Mouse (Mus musculus) myocyte (in vitro differentiated cells): ENCODE measurements around the gene Nomo1. TPM values are rescaled to one million over a fixed set of nuclear protein-coding genes. Genes with fewer than 3 reads are reported as not detected.

Experiments used
- H3K27me3 ChIP-seq: one replicate; pipeline ENCODE4 v1.6.1; 2011; ENCODE audit not compliant: control insufficient read depth, insufficient read depth, insufficient read length
- H3K36me3 ChIP-seq: one replicate; pipeline ENCODE4 v1.6.1; 2011; ENCODE audit not compliant: control insufficient read depth, insufficient read depth
- H3K4me2 ChIP-seq: one replicate; pipeline ENCODE4 v1.6.1; 2011; ENCODE audit warnings: low read depth, control low read depth
- H3K4me3 ChIP-seq: one replicate; pipeline ENCODE4 v1.5.1; 2011; ENCODE audit warnings: mild to moderate bottlenecking, control low read depth, moderate library complexity
- H3K79me2 ChIP-seq: one replicate; pipeline ENCODE4 v1.6.1; 2011; ENCODE audit not compliant: control insufficient read depth, insufficient read depth
- H3ac ChIP-seq: one replicate; pipeline ENCODE4 v1.6.1; 2011; ENCODE audit not compliant: control insufficient read depth, insufficient read length
- CEBPB ChIP-seq: IDR thresholded peaks from 2 replicates; pipeline ENCODE4 v1.6.1; 2011; ENCODE audit warnings: mild to moderate bottlenecking, moderate library complexity; ENCODE audit not compliant: poor library complexity, insufficient read depth, severe bottlenecking
- E2F4 ChIP-seq: IDR thresholded peaks from one replicate; pipeline ENCODE4 v1.6.1; 2011; ENCODE audit warnings: mild to moderate bottlenecking, control low read depth, moderate library complexity; ENCODE audit not compliant: insufficient read depth
- MAX ChIP-seq: IDR thresholded peaks from one replicate; pipeline ENCODE4 v1.6.1; 2011; ENCODE audit warnings: low read depth, mild to moderate bottlenecking, control low read depth
- MYOD1 ChIP-seq, 3 experiments: IDR thresholded peaks; one replicate each; pipeline ENCODE4 v1.6.1; 2011; ENCODE audit warnings: control low read depth in 2 of 3, low read depth in 2 of 3, mild to moderate bottlenecking in 2 of 3, moderate library complexity in 1 of 3; ENCODE audit not compliant: insufficient read length in 2 of 3, control insufficient read depth in 1 of 3
- MYOG ChIP-seq, 3 experiments: IDR thresholded peaks; one replicate each; pipeline ENCODE4 v1.6.1; 2011; ENCODE audit warnings: control low read depth in 2 of 3, low read depth in 2 of 3, mild to moderate bottlenecking in 2 of 3; ENCODE audit not compliant: insufficient read length in 2 of 3, control insufficient read depth in 1 of 3, insufficient read depth in 1 of 3
- POLR2A ChIP-seq: IDR thresholded peaks from one replicate; pipeline ENCODE4 v1.6.1; 2011; ENCODE audit warnings: low read depth, mild to moderate bottlenecking, control low read depth, moderate library complexity; ENCODE audit not compliant: insufficient read length
- POLR2AphosphoS2 ChIP-seq: IDR thresholded peaks from one replicate; pipeline ENCODE4 v1.6.1; 2011; ENCODE audit warnings: low read depth, control low read depth; ENCODE audit not compliant: insufficient read length
- REST ChIP-seq: IDR thresholded peaks from one replicate; pipeline ENCODE4 v1.6.1; 2011; ENCODE audit warnings: mild to moderate bottlenecking, control low read depth, moderate library complexity; ENCODE audit not compliant: insufficient read depth, insufficient read length
- SRF ChIP-seq: IDR thresholded peaks from one replicate; pipeline ENCODE4 v1.6.1; 2011; ENCODE audit warnings: low read depth; ENCODE audit not compliant: control insufficient read depth, insufficient read length
- TCF12 ChIP-seq: IDR thresholded peaks from one replicate; pipeline ENCODE4 v1.6.1; 2011; ENCODE audit warnings: mild to moderate bottlenecking, control low read depth; ENCODE audit not compliant: poor library complexity, insufficient read depth, severe bottlenecking
- TCF3 ChIP-seq: IDR thresholded peaks from one replicate; pipeline ENCODE4 v1.6.1; 2011; ENCODE audit warnings: low read depth, control low read depth; ENCODE audit not compliant: insufficient read length
- USF1 ChIP-seq: IDR thresholded peaks from one replicate; pipeline ENCODE4 v1.6.1; 2011; ENCODE audit warnings: low read depth, mild to moderate bottlenecking, control low read depth, moderate library complexity
- polyA plus RNA-seq: library from polyadenylated mRNA; unstranded; fragments of >200 nt; fragmentation: generic; extraction: Trizol; gene quantifications from one replicate; pipeline ENCODE4 v1.2.1, GENCODE M21; 2012; ENCODE audit warnings: missing spikeins

Gene Nomo1
- polyA plus RNA-seq, 1 experiment = 79.2 TPM

- no peak for TF ChIP-seq REST
- TF ChIP-seq POLR2A = no peak
- no peak for TF ChIP-seq E2F4
- TF ChIP-seq MAX = no peak
- TF ChIP-seq MYOD1 (IDR thresholded peaks at IDR 0.05; ENCODE audit: control insufficient read depth in 1 of 3, insufficient read length in 2 of 3, low read depth in 2 of 3) = no peak
- no peak for TF ChIP-seq TCF3
- TF ChIP-seq SRF = no peak
- TF ChIP-seq TCF12 = no peak
- TF ChIP-seq POLR2AphosphoS2 = no peak
- TF ChIP-seq USF1 = no peak
- no peak for TF ChIP-seq MYOG (IDR thresholded peaks at IDR 0.05; ENCODE audit: control insufficient read depth in 1 of 3, insufficient read depth in 1 of 3, insufficient read length in 2 of 3, low read depth in 2 of 3)
- TF ChIP-seq CEBPB = no peak
- Histone ChIP-seq H3K79me2 (no peaks in the 10 kb centered on the region), H3K27me3 (no peaks in the 10 kb centered on the region), H3ac (no peak overlapping the region), H3K4me2 (no peak overlapping the region), H3K4me3 (no peak overlapping the region), H3K36me3 (no peaks in the 10 kb centered on the region)
Observed at GRCm38 (mm10) chr7:46021951-46022350, 11.5 kb upstream of the Nomo1 start.

DNA sequence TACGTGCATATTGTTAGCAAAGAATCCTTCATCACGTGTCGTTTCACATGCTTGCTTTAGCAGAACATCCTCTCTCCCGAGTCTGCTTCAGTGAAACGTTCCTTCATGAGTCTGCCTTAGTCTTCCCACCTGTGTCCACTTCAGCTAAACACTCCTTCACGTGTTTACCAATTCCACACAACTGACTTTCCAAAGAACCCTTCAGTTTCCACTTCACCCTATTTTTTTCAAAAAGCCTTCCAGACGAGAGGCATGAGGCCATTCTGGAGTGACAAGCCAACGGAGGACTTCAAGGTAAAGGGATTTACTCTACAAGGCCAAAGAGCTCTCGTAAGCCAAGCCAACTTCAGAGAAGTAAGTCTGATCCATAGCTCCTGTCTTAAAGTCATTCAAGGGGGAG, 8.1 kb upstream of the Nomo1 start:
- TF ChIP-seq TCF12 (no peak), MYOG (IDR thresholded peaks at IDR 0.05; ENCODE audit: control insufficient read depth in 1 of 3, insufficient read depth in 1 of 3, insufficient read length in 2 of 3, low read depth in 2 of 3) (no peak), MAX (no peak), MYOD1 (IDR thresholded peaks at IDR 0.05; ENCODE audit: control insufficient read depth in 1 of 3, insufficient read length in 2 of 3, low read depth in 2 of 3) (no peak), TCF3 (no peak), SRF (no peak), CEBPB (no peak), POLR2AphosphoS2 (no peak), POLR2A (no peak)
- no peaks in the 10 kb centered on the region for H3K27me3 ChIP-seq

DNA sequence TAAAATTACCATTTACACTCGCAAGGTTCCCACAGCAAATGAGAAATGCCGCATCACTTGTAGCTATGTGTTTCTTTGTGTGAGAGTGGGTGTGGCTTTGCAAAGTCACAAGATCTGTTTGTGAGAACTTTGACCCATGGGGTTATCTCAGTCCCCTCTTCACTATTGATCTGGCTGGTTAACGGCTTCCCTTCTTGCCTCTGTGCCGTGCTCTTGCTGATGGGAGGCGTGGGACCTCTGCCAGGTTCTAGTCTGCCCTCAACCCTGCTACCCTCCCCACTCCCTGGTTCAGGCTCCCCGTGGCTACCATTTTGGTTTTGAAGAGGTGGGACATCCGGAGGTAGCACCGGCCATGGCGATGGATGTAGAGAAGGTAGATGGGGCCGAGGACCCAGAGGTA, 4.8 kb upstream of the Nomo1 start:
- no peak for TF ChIP-seq REST
- TF ChIP-seq USF1 = no peak
- TF ChIP-seq POLR2A = no peak
- no peak for TF ChIP-seq MAX
- no peak for TF ChIP-seq E2F4
- no peak for TF ChIP-seq CEBPB
- no peak for TF ChIP-seq TCF3
- TF ChIP-seq MYOD1 (IDR thresholded peaks at IDR 0.05; ENCODE audit: control insufficient read depth in 1 of 3, insufficient read length in 2 of 3, low read depth in 2 of 3) = no peak
- TF ChIP-seq SRF = no peak
- no peak for TF ChIP-seq MYOG (IDR thresholded peaks at IDR 0.05; ENCODE audit: control insufficient read depth in 1 of 3, insufficient read depth in 1 of 3, insufficient read length in 2 of 3, low read depth in 2 of 3)
- no peak for TF ChIP-seq POLR2AphosphoS2
- no peak for TF ChIP-seq TCF12
- H3K36me3 ChIP-seq = no peaks in the 10 kb centered on the region
- no peak overlapping the region for H3K4me2 ChIP-seq
- no peaks in the 10 kb centered on the region for H3K79me2 ChIP-seq
- no peak overlapping the region for H3ac ChIP-seq
- H3K4me3 ChIP-seq = no peak overlapping the region
- H3K27me3 ChIP-seq = no peaks in the 10 kb centered on the region

More for the DNA sequence above, 8.1 kb upstream of the Nomo1 start:
- no peaks in the 10 kb centered on the region for H3K79me2 ChIP-seq
- no peak overlapping the region for H3ac ChIP-seq
- no peak overlapping the region for H3K4me2 ChIP-seq
- no peak overlapping the region for H3K4me3 ChIP-seq
- H3K36me3 ChIP-seq = no peaks in the 10 kb centered on the region

GRCm38 (mm10) chr7:46029299-46030144, 4.0 kb upstream of the Nomo1 start:
- H3K79me2 ChIP-seq = peaks cover 7% of the 10 kb centered on the region
- H3ac ChIP-seq = no peak overlapping the region
- no peak overlapping the region for H3K4me2 ChIP-seq
- no peak for TF ChIP-seq USF1
- TF ChIP-seq MYOD1 (IDR thresholded peaks at IDR 0.05; ENCODE audit: control insufficient read depth in 1 of 3, insufficient read length in 2 of 3, low read depth in 2 of 3) = no peak
- no peak for TF ChIP-seq REST
- no peak for TF ChIP-seq E2F4
- no peak for TF ChIP-seq MAX
- TF ChIP-seq SRF = no peak
- TF ChIP-seq CEBPB = no peak
- TF ChIP-seq MYOG (IDR thresholded peaks at IDR 0.05; ENCODE audit: control insufficient read depth in 1 of 3, insufficient read depth in 1 of 3, insufficient read length in 2 of 3, low read depth in 2 of 3) = no peak
- no peak for TF ChIP-seq TCF3
- TF ChIP-seq POLR2AphosphoS2 = no peak
- no peak for TF ChIP-seq TCF12
- no peak for TF ChIP-seq POLR2A
- no peaks in the 10 kb centered on the region for H3K27me3 ChIP-seq
- no peak overlapping the region for H3K4me3 ChIP-seq
- H3K36me3 ChIP-seq = no peaks in the 10 kb centered on the region
